Mouse (Mus musculus) C2C12 (cell line): ENCODE results near the gene Asic2.

ENCODE experiments used
- CEBPB ChIP-seq: IDR thresholded peaks from one replicate; pipeline ENCODE4 v1.6.1; 2011; ENCODE audit warnings: low read depth, mild to moderate bottlenecking, control low read depth, moderate library complexity
- CTCF ChIP-seq: IDR thresholded peaks from one replicate; pipeline ENCODE4 v1.5.1; 2011; ENCODE audit not compliant: control insufficient read depth, insufficient read depth, insufficient read length
- FOSL1 ChIP-seq: IDR thresholded peaks from one replicate; pipeline ENCODE4 v1.8.0; 2011; ENCODE audit warnings: mild to moderate bottlenecking, low read length; ENCODE audit not compliant: poor library complexity, insufficient read depth, severe bottlenecking
- MAX ChIP-seq: IDR thresholded peaks from one replicate; pipeline ENCODE4 v1.6.1; 2011; ENCODE audit warnings: mild to moderate bottlenecking, control low read depth
- MYOD1 ChIP-seq: IDR thresholded peaks from one replicate; pipeline ENCODE4 v1.6.1; 2011; ENCODE audit warnings: low read depth; ENCODE audit not compliant: control insufficient read depth, insufficient read length
- MYOG ChIP-seq: IDR thresholded peaks from one replicate; pipeline ENCODE4 v1.6.1; 2011; ENCODE audit not compliant: control insufficient read depth, insufficient read length; ENCODE audit errors: extremely low read depth
- USF1 ChIP-seq: IDR thresholded peaks from one replicate; pipeline ENCODE4 v1.6.1; 2011; ENCODE audit warnings: low read depth, mild to moderate bottlenecking, control low read depth, moderate library complexity

GRCm38 (mm10) chr11:81402263-81402662, 566.0 kb downstream of the Asic2 start:
- TF ChIP-seq CTCF (no peak), MYOD1 (no peak), MAX (no peak), MYOG (no peak), CEBPB (peak; percentile 85), USF1 (no peak), FOSL1 (no peak)
